Mouse (Mus musculus) midbrain, embryonic 14.5 days (tissue): ENCODE measurements at regions not wholly inside any gene's neighbourhood (a gene's known extent, or its start where the extent isn't known, plus 50 kb on each side); places are given as distances from the start of the nearest gene placed in this dataset.
A peak's percentile ranks its signal among the peaks of the same experiment; 100 is the strongest.
"Not testable (repeated sequence)": the region's sequence is repeated elsewhere in the genome, so short reads cannot be mapped to it uniquely, and the experiment has no call there.

Experiments
- ATAC-seq: fragments of 200-750 bp; cut with Nextera tagmentation; 2 replicates; pipeline ENCODE4 v1.8.0; 2017; ENCODE audit warnings: moderate number of reproducible peaks, moderate library complexity; ENCODE audit not compliant: low FRiP score, low TSS enrichment
- DNase-seq: peaks from one replicate; pipeline ENCODE4 v3.0.0-alpha.2; 2015
- H3K27ac ChIP-seq: fragments of 300-500 bp; sonication (generic); replicated peaks from 2 replicates; pipeline ENCODE4 v1.5.1; 2014; ENCODE audit warnings: mild to moderate bottlenecking, low read depth, low read length, moderate library complexity
- H3K27me3 ChIP-seq: fragments of 300-500 bp; sonication (generic); 2 replicates; pipeline ENCODE4 v1.6.1; 2014; ENCODE audit warnings: low read length, control low read depth, mixed read lengths; ENCODE audit not compliant: control insufficient read depth, insufficient read depth
- H3K36me3 ChIP-seq: fragments of 300-500 bp; sonication (generic); 2 replicates; pipeline ENCODE4 v1.6.1; 2014; ENCODE audit warnings: low read length, control low read depth; ENCODE audit not compliant: control insufficient read depth, insufficient read depth
- H3K4me1 ChIP-seq: fragments of 300-500 bp; sonication (generic); 2 replicates; pipeline ENCODE4 v1.6.1; 2014; ENCODE audit warnings: mild to moderate bottlenecking, antibody characterized with exemption, low read length, control low read depth; ENCODE audit not compliant: control insufficient read depth, insufficient read depth
- H3K4me2 ChIP-seq: fragments of 300-500 bp; sonication (generic); 2 replicates; pipeline ENCODE4 v1.6.1; 2014; ENCODE audit warnings: mild to moderate bottlenecking, low read length, moderate library complexity
- H3K4me3 ChIP-seq: fragments of 300-500 bp; sonication (generic); replicated peaks from 2 replicates; pipeline ENCODE4 v1.5.1; 2014; ENCODE audit warnings: low read depth, low read length
- H3K9ac ChIP-seq: fragments of 300-500 bp; sonication (generic); replicated peaks from 2 replicates; pipeline ENCODE4 v1.6.1; 2014; ENCODE audit warnings: mild to moderate bottlenecking, low read length, moderate library complexity
- H3K9me3 ChIP-seq: fragments of 300-500 bp; sonication (generic); 2 replicates; pipeline ENCODE4 v1.6.1; 2016; ENCODE audit warnings: low read length, control low read depth, mixed read lengths; ENCODE audit not compliant: control insufficient read depth
- WGBS: fragments of 180-500 bp; shearing (Covaris S2); extraction: QIAGEN DNeasy Blood & Tissue Kit; methylation state at CpG from one replicate; pipeline ENCODE4 v1.1.7; 2014; 5-methylcytosine and 5-hydroxymethylcytosine counted together

DNA sequence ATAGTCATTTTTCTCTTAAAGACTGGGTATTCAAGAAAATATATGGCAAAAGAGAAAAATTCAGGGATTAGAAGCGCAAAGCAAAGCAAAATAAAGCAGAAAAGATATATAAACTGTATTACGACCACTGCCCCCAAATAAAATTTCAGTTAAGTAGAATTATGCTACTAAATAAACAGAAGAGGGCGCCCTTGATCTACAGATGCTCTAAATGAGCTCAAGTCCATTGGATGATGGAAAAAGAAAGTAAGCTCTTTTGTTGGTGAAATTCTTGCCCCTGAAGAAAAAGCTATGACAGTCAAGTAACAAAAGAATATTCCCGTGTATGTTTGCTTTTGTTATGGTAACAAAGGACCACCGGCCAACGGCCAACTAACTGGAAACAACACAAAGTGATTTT is 165.5 kb upstream of the Stk26 start:
- Histone ChIP-seq H3K4me3 (no peak overlapping the region), H3K9ac (no peak overlapping the region), H3K4me1 (no peaks in the 10 kb centered on the region), H3K27ac (no peak overlapping the region), H3K27me3 (no peaks in the 10 kb centered on the region), H3K36me3 (no peaks in the 10 kb centered on the region), H3K9me3 (no peaks in the 10 kb centered on the region), H3K4me2 (no peak overlapping the region)
- 25% methylated on average over 6 of the region's 6 CpGs for WGBS
- ATAC-seq: no peak
- DNase-seq: peak; percentile 89

DNA sequence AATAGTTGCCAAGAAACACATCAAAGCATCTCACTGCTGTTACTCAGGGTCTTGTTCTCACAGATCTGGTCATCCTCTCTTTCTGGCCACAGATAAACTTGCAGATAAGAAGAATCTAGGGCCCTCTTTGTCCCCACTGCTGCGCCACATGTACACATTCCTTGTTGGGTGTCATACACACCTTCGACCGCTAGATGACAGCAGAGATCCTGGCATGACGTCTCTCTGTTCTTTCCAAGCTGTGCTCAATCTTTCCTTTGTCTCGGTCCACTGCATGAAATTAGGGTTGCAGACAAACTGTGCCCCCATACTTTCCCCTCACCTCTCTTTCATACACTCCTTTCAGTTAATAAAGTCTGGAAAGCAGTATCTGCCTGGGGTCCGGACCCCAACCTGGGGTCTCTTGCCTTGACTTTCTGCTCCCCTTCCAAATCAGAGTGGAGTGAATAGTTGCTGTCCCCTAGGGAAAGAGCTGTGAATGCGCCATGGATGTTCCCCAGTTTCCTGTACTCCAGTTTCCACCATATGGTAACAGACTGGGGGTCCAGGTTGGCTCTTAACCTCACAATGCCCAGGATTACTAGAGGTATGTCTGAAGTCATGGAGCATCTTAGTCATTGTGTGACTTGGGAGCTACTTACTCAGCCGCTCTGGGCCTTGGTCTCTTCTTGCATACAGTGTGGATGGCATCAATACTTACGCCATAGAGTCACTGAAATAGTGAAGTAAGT is 182.8 kb upstream of the Stk26 start:
- H3K4me2 ChIP-seq: 0 out of 2 replicates have a peak overlapping the region, but pooled peaks have one; percentile 12
- H3K4me3 ChIP-seq: no peak overlapping the region
- H3K27me3 ChIP-seq: no peaks in the 10 kb centered on the region
- 39% methylated on average over 9 of the region's 9 CpGs for WGBS
- no peak overlapping the region for H3K27ac ChIP-seq
- no peak overlapping the region for H3K9ac ChIP-seq
- no peaks in the 10 kb centered on the region for H3K9me3 ChIP-seq
- peak; percentile 85 for DNase-seq
- ATAC-seq: peak; percentile 81; the same call in 1 of the 2 replicates
- H3K4me1 ChIP-seq: no peaks in the 10 kb centered on the region
- no peaks in the 10 kb centered on the region for H3K36me3 ChIP-seq

- H3K4me2 ChIP-seq: no peak overlapping the region
- no peak overlapping the region for H3K9ac ChIP-seq
- H3K9me3 ChIP-seq: no peaks in the 10 kb centered on the region
- ATAC-seq (peak; percentile 17; the same call in 1 of the 2 replicates), DNase-seq (no peak)
- no peaks in the 10 kb centered on the region for H3K27me3 ChIP-seq
- no peak overlapping the region for H3K27ac ChIP-seq
- no peaks in the 10 kb centered on the region for H3K36me3 ChIP-seq
- 74% methylated on average over 6 of the region's 6 CpGs for WGBS
- H3K4me1 ChIP-seq: no peaks in the 10 kb centered on the region
- no peak overlapping the region for H3K4me3 ChIP-seq
Measured at GRCm38 (mm10) chrX:50657180-50657834, 183.5 kb upstream of the Stk26 start.

DNA sequence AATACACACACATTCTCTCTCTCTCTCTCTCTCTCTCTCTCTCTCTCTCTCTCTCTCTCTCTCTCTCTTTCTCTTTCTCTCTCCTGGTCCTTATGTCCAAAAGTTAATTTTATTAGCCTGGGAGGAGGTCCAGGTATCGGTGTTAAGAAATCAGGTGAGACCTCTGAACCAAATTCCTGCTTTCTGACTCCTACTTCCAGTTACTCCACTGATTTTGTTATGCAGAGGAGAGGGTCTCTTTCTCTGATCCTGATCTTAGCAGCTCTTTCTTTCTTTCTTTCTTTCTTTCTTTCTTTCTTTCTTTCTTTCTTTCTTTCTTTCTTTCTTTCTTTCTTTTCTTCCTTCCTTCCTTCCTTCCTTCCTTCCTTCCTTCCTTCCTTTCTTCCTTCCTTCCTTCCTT is 185.5 kb upstream of the Stk26 start:
- H3K9ac ChIP-seq, H3K9me3 ChIP-seq, DNase-seq, H3K4me3 ChIP-seq, ATAC-seq, H3K27me3 ChIP-seq, H3K4me1 ChIP-seq, H3K4me2 ChIP-seq, H3K27ac ChIP-seq, H3K36me3 ChIP-seq: not testable (repeated sequence)
- WGBS: 91% methylated on average over 1 of the region's 1 CpGs

DNA sequence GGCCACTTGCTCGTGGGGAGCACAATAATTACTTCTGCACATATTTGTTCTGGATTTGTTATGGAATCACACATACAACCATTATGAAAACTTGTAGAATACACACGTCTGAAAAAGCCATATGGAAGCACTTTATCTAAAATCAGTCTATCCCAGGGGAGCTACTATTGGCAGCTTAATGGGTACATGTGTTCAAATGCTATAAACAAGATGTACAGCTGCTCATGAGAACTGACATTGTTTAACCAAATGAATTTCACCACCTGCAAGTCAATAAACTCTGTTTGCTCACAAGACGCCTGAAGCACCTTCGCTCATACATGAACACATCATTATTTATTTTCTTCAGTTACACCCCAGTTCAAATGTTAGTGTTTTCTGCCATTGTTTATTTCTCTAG is 199.5 kb upstream of the Stk26 start:
- no peak overlapping the region for H3K9ac ChIP-seq
- DNase-seq (no peak), ATAC-seq (no peak)
- no peaks in the 10 kb centered on the region for H3K4me1 ChIP-seq
- H3K36me3 ChIP-seq: no peaks in the 10 kb centered on the region
- no peak overlapping the region for H3K4me3 ChIP-seq
- 68% methylated on average over 4 of the region's 4 CpGs for WGBS
- H3K4me2 ChIP-seq: no peak overlapping the region
- no peaks in the 10 kb centered on the region for H3K9me3 ChIP-seq
- no peaks in the 10 kb centered on the region for H3K27me3 ChIP-seq
- no peak overlapping the region for H3K27ac ChIP-seq

GRCm38 (mm10) chrX:50635634-50636033 is 205.2 kb upstream of the Stk26 start:
- 36% methylated on average over 6 of the region's 6 CpGs for WGBS

GRCm38 (mm10) chrX:50634842-50635615 is 205.8 kb upstream of the Stk26 start:
- Histone ChIP-seq H3K4me3 (peak overlapping the region; percentile 46), H3K27ac (no peak overlapping the region), H3K27me3 (no peaks in the 10 kb centered on the region), H3K4me1 (no peaks in the 10 kb centered on the region), H3K9me3 (no peaks in the 10 kb centered on the region), H3K36me3 (no peaks in the 10 kb centered on the region), H3K4me2 (peak overlapping the region; percentile 60), H3K9ac (no peak overlapping the region; the same call in 1 of the 2 replicates)
- WGBS: 17% methylated on average over 30 of the region's 30 CpGs
- DNase-seq: peak; percentile 87
- ATAC-seq: peak; percentile 99

More at GRCm38 (mm10) chrX:50635634-50636033, 205.2 kb upstream of the Stk26 start:
- Histone ChIP-seq H3K4me2 (peak overlapping the region; percentile 60), H3K4me3 (peak overlapping the region; percentile 46), H3K27me3 (no peaks in the 10 kb centered on the region), H3K27ac (no peak overlapping the region), H3K9me3 (no peaks in the 10 kb centered on the region), H3K4me1 (no peaks in the 10 kb centered on the region), H3K9ac (no peak overlapping the region; the same call in 1 of the 2 replicates), H3K36me3 (no peaks in the 10 kb centered on the region)
- ATAC-seq (peak; percentile 43; the same call in 1 of the 2 replicates), DNase-seq (no peak)

DNA sequence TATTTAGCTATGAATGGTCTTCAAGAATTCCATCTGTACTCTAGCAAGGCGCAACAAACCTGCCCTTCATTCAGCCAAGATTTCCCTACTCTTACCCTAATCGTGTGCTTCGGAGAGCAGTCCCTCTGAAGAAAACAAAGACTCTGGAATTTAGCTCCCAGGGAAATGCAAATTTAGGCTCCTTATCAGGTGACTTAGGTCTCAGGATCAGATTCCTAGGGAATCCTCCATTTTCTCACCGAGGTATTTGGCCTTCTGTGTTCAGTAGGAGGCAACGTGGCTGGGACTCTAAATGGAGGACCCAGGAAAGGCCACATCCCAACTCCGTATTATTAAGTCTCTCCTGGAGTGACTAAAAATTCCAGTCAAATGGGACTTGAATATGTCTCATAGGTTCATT is 204.2 kb upstream of the Olfr1324 start:
- H3K27me3 ChIP-seq: no peaks in the 10 kb centered on the region
- WGBS: 28% methylated on average over 6 of the region's 6 CpGs
- H3K4me2 ChIP-seq: no peak overlapping the region
- no peak overlapping the region for H3K9ac ChIP-seq
- no peaks in the 10 kb centered on the region for H3K36me3 ChIP-seq
- H3K4me1 ChIP-seq: no peaks in the 10 kb centered on the region
- H3K27ac ChIP-seq: no peak overlapping the region
- ATAC-seq: no peak
- no peaks in the 10 kb centered on the region for H3K9me3 ChIP-seq
- no peak overlapping the region for H3K4me3 ChIP-seq
- DNase-seq: no peak
